Mouse (Mus musculus): Measurements from ENCODE around the gene Socs5.

Gene Socs5

GRCm38 (mm10) chr17:87160270-87160669, 52.8 kb downstream of the Socs5 start:
- no peak for DNase-seq (ENCODE audit: extremely low read depth, insufficient read length, low spot score)

- no peak for DNase-seq (ENCODE audit: extremely low read depth, insufficient read length, low spot score)
These were observed 56.9 kb downstream of the Socs5 start for GRCm38 (mm10) chr17:87164312-87164922.

GRCm38 (mm10) chr17:87167407-87167806, 59.9 kb downstream of the Socs5 start:
- no peak for DNase-seq (ENCODE audit: extremely low read depth, insufficient read length, low spot score)

- no peak for DNase-seq (ENCODE audit: extremely low read depth, insufficient read length, low spot score)
These were observed 61.6 kb downstream of the Socs5 start for GRCm38 (mm10) chr17:87169076-87169475.

- peak; percentile 84 for DNase-seq (ENCODE audit: extremely low read depth, insufficient read length, low spot score)
These were observed 62.9 kb downstream of the Socs5 start for GRCm38 (mm10) chr17:87170364-87170763.

DNA sequence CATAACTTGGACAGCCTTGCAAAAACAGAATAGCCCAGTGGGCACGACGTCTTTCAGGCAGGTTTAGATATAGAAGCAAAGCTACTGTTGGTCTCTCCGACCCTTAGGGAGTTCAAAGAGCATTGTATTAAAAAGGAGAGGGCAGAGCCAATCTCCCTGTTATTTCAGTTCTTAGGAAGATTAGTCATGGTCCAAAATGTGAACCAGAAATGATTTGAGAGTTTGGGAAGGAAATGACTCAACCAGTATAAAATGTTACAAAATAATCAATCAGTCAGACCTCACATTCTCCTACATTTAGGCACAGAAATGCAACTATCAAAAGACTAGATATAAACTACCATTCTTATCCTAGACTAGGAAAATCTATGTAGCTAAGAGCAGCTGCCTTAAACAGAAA, 64.6 kb downstream of the Socs5 start:
- DNase-seq (ENCODE audit: extremely low read depth, insufficient read length, low spot score): peak; percentile 32

GRCm38 (mm10) chr17:87173966-87174365, 66.5 kb downstream of the Socs5 start:
- DNase-seq (ENCODE audit: extremely low read depth, insufficient read length, low spot score): peak; percentile 62

- DNase-seq (ENCODE audit: extremely low read depth, insufficient read length, low spot score): peak; percentile 86
These were observed 67.3 kb downstream of the Socs5 start for GRCm38 (mm10) chr17:87174651-87175331.

DNA sequence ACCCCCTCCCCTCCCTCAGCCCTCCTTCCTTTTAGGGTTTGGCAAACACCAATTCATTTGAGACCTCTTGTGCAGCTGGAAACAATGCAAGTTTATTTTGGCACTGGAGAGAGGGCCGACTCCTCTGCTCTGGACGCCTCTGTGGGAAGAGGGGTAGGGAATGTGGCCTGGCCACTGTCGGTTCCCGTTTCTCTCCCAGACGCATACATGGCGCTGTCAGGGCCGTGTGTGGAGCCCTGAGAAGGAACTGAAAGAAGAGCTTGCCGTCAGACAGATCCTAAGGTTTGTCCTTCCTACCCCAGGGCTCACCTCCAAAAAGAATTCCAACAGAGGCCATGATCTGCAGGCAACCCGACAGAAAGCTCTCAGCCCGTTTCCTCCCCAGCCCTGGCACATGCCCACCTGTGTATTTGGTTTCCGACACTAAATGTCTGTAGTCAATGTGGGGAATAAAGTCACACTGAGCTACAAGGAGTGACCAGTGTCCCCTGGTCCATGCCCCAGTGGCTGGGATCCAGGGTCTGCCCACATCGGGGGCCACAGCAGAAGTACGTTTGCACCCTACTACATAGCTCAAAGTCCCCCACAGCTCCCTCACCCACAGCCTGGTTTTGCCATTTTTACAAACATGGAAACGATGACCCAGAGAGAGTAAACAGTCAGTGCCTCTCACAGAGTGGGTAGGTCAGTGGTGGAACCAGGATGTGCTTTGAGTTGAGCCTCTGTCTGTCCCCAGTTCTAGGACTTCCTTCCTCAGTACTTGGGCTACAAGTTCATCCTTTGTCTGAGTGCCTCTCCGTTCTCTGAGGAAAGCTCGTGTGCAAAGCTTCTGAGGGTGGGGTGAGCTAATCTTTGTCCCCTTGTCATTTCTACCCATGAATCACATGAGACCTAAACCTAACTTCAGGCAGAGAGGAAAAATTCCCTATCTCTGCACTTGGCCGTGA, 68.9 kb downstream of the Socs5 start:
- DNase-seq (ENCODE audit: extremely low read depth, insufficient read length, low spot score): peak; percentile 87

DNA sequence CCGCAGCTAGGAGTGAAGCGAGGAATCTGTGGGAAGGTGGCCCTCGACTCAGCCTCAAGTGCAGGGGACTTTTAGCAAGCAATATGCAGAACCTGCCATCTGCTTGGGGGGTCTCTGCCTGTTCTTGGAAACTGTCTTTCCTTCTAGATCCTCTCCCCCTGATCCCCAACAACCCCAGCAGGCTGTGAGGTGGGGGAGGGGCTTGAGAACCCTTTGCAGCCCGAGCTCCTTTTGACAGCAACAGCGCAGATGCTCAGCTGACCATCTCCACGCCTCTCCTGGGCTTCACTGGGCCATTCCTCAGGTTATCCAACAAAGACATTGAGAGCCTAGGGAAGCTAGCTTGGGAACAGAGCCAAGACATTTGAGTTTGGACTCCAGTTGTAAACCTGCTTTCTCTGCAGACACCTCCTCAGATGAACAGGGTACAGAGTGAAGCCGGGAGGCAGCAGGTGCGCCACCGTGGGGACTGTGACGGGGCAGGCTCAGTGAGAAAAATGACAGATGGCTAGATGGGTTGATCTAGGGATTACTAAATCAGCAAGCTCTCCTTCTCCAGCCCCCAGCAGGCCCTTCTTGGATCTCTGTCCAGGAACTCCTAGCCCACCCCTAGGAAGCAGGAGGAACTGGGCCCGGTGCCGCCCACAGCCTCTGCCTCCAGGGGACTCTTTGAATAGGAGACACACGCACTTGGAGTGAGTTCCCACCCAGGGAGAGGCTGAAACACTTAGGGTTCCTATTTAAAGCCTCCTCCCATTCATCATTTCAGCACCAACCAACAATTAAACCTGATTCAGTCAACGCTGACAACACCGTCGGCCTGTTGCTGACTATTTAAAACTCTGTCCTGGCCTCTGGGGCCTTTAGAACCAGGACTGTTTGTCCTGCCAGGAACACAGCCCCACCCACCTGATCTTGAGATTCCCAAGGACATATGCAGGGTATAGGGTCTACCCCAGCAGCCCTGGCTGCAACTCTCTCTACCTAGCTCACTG, 71.4 kb downstream of the Socs5 start:
- DNase-seq (ENCODE audit: extremely low read depth, insufficient read length, low spot score): no peak

- DNase-seq (ENCODE audit: extremely low read depth, insufficient read length, low spot score): no peak
These were observed 72.6 kb downstream of the Socs5 start for GRCm38 (mm10) chr17:87179939-87180550.

DNA sequence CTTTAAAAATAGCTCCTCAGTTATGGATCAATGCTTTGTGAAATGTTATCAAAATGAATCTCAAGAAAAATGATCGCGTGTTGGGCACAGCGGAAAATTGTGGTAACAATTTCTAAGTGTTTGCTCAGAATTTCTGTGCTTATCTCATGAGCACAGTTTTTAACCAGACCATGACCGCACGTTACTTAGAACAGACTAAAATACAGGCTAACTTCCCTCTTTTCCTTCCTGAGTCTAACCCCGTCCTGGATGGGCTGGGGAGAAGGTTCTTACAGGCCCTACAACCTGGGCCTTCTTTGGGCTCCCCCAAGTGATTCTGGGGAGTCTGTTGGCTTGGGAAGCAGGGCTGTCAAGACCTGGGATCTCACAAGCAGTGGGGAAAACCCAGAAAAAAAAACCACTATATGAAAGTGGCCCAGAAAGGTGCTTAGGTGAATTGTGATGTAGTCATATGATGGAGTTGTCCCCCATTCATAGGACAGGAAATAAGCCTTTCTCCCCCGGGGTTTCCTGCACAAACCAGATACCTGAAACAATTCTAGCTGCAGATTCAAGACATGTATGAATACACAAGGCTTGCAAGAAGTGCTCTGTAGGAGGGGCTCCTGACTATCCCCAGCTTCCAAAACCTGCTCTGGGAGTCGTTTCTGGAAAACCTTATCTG, 74.3 kb downstream of the Socs5 start:
- no peak for DNase-seq (ENCODE audit: extremely low read depth, insufficient read length, low spot score)

DNA sequence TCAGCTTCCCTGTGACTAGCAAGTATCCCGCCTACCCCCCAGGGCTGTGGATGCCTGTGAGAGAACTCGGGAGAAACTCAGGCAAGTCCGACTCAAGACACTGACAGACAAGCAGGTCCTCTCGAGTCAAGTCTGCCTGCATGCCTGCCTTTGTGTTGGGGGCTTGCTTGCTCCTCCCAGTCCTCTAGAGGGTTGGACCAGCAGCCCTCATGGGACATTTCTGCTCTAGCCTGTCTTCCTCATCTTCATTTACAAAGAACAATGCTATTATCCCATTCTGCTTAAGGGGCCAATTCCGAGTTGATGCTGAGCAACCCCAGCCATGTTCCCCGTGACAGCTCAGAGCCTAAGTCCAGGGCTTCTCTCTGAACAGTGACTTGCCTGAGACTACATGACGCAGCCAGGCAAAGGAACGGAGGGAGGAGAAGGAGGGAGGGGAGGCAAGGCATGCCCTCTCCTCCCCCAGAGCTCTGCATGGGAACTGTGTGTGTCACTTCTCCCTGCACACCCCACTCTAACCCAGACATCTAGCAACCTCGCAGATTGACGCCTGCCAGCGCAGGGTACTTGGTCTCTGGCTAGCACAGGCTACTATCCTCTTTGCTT, 78.1 kb downstream of the Socs5 start:
- DNase-seq (ENCODE audit: extremely low read depth, insufficient read length, low spot score): no peak

DNA sequence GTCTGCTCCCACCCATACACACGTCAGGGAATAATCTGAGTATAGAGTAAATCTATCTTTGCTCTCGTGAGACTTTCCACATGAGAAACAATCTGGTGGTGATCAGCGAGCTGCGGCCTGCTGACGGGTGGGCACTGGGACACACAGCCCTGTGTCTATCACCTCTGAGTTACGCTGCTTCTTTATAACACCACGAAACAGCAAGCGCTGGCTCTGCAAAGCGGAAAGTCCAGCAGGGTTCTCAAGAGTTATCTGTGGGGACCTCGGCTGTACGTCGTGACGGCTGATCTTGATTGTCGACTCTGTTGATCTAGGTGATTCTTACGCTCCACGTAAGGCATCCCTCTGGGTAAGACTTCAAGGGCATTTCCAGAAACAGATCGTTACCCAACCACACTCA, 79.5 kb downstream of the Socs5 start:
- DNase-seq (ENCODE audit: extremely low read depth, insufficient read length, low spot score): no peak
